Mouse (Mus musculus): ENCODE results near the gene Strip1. TPM values are rescaled to one million over a fixed set of nuclear protein-coding genes. Genes with fewer than 3 reads are reported as not detected.

Gene Strip1
- total RNA-seq (2023) = 10 to 100 TPM; 53.0 to 55.1 TPM

DNA sequence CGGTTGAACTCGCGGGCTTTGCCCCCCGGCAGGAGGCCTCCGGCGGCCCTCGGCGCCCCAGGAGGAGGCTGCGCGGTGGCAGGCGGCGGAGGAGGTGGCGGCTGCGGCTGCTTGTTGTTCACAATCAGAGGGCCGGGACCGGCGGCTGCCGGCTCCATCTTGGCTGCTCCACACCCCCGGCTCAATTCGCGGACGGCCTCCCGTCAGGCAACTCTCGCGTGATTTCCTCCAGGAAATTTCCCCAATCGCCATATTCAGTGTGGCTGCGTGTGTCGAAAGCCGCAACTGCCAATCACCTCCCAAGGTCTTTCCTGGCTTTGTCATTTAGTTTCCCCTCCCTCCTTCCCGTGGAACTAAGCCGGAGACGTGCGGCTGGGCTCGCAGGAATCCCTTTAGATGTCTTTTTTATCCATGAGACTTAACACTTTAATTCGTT is at the start of gene Strip1:
Strip1 (minus strand) TSS at position 172 of the 436 bp plus-strand sequence.

DNA sequence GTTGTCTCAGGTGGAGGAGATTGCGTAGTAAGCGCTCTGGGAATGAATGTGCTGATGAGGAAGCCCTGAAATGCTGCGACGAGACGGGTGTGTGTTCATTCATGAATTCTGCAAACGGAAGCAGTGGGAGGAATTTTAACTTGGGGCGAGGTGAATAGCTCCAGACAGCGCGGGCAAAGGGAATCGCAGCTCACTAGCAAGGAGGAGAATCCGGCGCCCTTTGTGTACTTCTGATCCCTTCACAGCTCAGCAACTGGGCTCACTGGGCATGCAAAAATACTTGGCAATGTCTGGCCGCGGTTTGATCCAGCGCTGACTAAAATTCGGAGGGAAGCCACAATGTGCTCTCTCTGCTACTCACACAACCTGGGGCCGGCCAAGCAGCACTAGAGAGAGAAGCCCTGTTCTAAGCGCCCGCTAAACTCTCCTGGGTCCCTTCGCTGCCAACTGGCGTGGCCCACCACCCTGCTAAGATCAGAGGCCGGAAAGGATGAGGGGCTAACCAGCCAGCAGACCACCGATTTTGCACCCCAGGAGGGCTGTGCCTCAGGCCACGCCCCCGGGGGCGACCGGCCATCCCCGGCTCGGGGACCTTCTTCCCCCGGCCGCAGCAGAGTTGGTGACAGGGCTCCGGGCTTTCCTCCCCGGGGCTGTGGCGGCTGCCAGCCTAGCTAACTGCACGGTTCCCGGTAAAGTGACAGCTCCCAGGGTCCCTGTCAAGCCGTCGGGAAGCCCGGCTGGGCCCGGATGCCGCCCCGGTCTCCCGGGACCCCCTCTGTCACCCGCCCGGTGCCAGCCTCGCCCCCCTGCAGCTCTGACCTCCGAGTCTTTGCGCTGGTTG is 592 bp downstream of the Strip1 start, which contains the start of gene Gm10961:
Gm10961 (plus strand) TSS at position 641 of the 841 bp plus-strand sequence.

DNA sequence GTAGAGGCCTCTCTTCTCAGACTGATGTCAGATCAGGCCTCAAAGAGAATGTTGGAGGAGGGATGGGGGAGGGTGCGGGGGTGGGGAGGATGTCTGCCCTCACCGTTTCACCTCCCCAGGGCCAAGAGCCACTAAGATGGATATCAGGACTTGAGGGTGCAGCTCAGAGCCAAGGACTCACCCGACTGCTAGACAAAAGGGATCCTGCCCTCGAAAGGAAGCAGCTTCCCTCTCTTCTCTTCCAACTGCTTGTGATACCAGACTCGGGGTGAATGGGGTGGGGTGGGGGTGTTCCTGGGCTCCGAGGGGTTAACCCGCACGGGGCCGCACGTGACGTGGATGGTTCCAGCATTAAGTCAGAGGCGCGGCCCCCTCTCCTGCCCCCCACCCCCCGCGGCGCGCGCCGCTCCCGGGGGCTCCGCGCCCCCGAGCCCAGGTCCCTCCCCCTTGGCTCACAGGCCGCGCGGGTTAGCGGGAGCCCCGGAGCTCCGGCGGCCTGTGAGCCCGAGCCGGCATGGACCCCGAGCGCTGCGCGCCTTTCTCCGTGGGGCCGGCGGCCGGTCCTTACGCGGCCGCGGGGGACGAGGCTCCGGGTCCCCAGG is 36.7 kb downstream of the Strip1 start, which contains the start of gene Alx3:
Alx3 (plus strand) TSS at position 370 of the 602 bp plus-strand sequence.

Other genes starting within 250 kb of the Strip1 start
- gene Kcnc4, start 172.1 kb downstream of the Strip1 start, total RNA-seq (2023) = not detected
- not detected for gene Slc6a17, start 113.7 kb downstream of the Strip1 start, total RNA-seq (2023)
- gene Ubl4b, start 76.6 kb downstream of the Strip1 start, total RNA-seq (2023) = not detected
- not detected for gene Alx3, start 36.7 kb downstream of the Strip1 start, total RNA-seq (2023)
- not detected for gene Gm10961, start 372 bp downstream of the Strip1 start, total RNA-seq (2023)
- 10 to 100 TPM; 75.7 to 84.7 TPM for gene Ahcyl1, start 64.9 kb upstream of the Strip1 start, total RNA-seq (2023)
- 10 to 100 TPM in 1 of 2 experiments, 1 to 10 TPM in 1; 5.0 to 10.4 TPM for gene Csf1, start 128.8 kb upstream of the Strip1 start, total RNA-seq (2023)
- not detected for gene Eps8l3, start 245.5 kb upstream of the Strip1 start, total RNA-seq (2023)